Mouse (Mus musculus): ENCODE results near the gene Gpr156. TPM values are rescaled to one million over a fixed set of nuclear protein-coding genes. Genes with fewer than 3 reads are reported as not detected.

Gene Gpr156
- 0.12 TPM for total RNA-seq (2023)

GRCm38 (mm10) chr16:37916138-37916817 lies at the start of gene Gpr156:
Gene Gpr156, plus strand, starts transcription at chr16:37916496.

GRCm38 (mm10) chr16:37867791-37868505 lies 48.3 kb upstream of the Gpr156 start, which contains the start of gene Lrrc58:
Gene Lrrc58, plus strand, starts transcription at chr16:37868389.

Other genes starting within 250 kb of the Gpr156 start
- gene Fstl1, start 139.6 kb upstream of the Gpr156 start, total RNA-seq (2023), result 1.7 TPM
- gene Gm36028, start 55.4 kb upstream of the Gpr156 start, total RNA-seq (2023), result not detected
- gene Lrrc58, start 48.1 kb upstream of the Gpr156 start, total RNA-seq (2023), result 33.6 TPM
- 85.9 TPM for gene Gsk3b, start 172.5 kb downstream of the Gpr156 start, total RNA-seq (2023)

Data from CD4-positive naive resting alpha-beta T cell, adult 57 days (primary cell).